Mouse (Mus musculus): Measurements from ENCODE around the gene Prpsap1.
A peak's percentile ranks its signal among the peaks of the same experiment; 100 is the strongest.
"Not testable (repeated sequence)": the region's sequence is repeated elsewhere in the genome, so short reads cannot be mapped to it uniquely, and the experiment has no call there.

Gene Prpsap1

DNA sequence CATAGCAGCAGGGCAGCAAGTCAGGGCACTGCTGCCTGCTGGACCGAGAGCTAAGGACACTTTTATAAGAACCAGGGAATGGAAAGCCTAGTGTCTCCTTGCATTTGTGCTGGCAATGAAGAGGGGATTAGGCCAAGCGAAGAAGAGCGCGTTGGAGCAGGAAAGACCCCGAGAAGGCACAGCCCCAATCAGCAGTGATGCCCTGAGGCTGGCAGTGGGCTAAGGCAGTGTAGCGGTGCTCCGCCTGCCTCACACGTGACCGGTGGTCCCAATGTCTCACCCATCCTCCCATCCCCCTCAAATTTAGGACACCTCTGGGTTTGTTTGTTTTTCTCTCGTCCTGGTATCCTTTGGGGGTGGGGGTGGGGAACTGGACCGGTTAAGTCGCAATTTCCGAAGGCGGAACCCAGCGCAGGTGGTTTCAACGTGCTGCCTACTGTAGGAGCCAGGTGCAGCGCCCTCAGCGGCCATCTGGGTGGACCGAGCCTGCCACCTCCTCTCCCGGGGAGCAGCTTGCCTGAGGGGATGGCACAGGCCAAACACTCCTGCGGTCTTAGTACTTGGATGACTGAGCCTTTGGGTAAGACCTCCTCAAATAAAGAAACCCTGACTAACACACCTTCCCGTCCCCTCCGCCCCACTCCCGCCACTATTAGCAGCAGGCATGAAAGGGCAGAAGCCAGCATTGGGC lies 21.5 kb upstream of the Prpsap1 start:
- peak; percentile 82 to 87 for DNase-seq

- DNase-seq, result no peak
Measured at GRCm38 (mm10) chr11:116513531-116514038, 19.6 kb upstream of the Prpsap1 start.

GRCm38 (mm10) chr11:116512987-116513386 lies 19.0 kb upstream of the Prpsap1 start:
- no peak for DNase-seq

GRCm38 (mm10) chr11:116512154-116512553 lies 18.2 kb upstream of the Prpsap1 start:
- DNase-seq, result no peak

GRCm38 (mm10) chr11:116511301-116511868 lies 17.4 kb upstream of the Prpsap1 start:
- no peak for DNase-seq

DNA sequence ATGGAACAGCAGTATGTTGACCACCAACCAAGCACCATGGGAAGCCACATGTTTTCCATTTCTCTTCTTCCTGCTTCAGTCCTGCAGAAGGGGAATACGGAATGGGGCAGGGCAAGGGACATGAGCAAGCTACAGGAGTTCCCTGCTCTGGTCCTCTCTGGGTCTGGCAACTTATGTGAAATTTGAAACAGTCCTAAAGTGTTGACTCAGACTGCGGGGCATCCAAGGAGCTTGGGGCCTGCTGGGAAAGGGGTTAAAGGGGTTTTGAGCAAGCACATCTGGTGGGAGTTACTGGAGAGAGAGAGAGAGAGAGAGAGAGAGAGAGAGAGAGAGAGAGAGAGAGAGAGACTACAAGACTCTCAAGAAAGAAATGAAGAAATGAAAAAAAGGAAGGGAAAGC lies 14.7 kb upstream of the Prpsap1 start:
- no peak for DNase-seq

DNA sequence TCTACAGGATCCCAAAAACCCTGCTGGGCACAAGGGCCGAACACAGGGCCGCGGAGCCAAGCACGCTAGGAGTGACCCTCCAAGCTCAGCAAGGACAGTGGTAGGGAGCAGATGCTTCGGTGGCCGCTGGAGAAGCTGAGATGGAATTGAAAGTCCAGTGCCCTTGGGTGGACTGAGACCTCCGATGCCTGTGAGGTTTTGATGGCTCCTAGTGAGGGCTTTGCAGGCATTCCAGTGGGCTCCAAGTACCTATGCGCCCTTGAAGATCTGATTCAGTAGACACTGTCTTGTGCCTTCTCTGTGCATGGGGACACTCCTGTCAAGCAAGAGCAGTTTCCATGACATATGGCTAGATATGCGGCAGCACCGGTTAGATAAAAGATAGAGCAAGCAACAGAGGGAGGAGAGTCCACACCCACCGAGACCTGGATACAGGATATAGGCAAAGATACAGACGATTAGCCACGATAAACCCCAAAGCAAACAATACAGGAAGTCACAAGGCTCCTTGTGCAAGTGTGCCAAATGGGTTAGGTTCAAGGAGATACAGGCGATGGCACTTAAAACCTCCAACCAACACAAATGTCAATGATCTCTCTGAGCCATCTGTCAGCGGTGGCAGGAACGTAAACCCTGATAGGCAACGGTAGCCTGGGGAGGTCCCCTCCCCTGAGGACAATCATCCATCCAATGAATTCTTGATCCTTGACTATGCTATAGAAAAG lies 12.3 kb upstream of the Prpsap1 start:
- DNase-seq, result peak; percentile 53 to 66

DNA sequence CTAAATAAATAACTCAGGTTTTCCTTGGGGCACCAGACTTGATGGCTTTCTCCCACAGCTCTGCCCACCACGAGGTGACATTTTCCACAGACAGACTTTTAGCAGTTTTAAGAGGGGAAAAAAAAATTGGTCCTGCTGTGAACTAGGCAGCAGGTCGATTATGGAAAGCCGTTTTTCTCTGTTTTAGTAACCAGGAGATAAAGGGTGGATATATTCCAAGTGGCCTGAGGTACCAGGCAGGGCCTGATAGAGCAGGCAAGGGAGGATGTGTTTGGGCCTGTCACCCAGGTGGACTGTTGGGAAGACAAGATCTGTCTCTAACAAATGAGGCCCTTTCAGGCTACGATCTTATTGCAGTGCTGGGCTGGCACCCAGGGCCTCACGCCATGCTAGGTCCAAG lies 11.6 kb upstream of the Prpsap1 start:
- peak; percentile 31 to 46 for DNase-seq

DNA sequence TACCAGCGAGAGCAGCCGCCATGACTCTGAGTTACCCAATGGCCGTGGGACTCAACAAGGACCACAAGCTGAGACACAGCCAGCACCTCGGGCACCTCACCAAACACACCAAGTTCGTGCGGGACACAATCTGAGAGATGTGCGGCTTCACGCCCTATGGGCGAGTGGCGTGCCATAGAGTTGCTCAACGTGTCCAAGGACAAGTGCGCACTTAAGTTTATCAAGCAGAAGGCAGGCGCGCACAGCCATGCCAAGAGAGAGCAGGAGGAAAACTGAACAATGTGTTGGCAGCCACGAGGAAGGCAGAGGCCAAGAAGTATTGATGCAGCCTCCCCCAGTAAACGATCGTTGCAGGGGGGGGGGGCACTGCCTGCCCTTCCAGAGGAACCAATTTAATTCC lies 10.5 kb upstream of the Prpsap1 start:
- peak; percentile 46 to 55 for DNase-seq

- DNase-seq, result peak; percentile 75 to 76
Measured at GRCm38 (mm10) chr11:116501005-116501746, 7.2 kb upstream of the Prpsap1 start.

GRCm38 (mm10) chr11:116499018-116499417 lies 5.0 kb upstream of the Prpsap1 start:
- no peak for DNase-seq

DNA sequence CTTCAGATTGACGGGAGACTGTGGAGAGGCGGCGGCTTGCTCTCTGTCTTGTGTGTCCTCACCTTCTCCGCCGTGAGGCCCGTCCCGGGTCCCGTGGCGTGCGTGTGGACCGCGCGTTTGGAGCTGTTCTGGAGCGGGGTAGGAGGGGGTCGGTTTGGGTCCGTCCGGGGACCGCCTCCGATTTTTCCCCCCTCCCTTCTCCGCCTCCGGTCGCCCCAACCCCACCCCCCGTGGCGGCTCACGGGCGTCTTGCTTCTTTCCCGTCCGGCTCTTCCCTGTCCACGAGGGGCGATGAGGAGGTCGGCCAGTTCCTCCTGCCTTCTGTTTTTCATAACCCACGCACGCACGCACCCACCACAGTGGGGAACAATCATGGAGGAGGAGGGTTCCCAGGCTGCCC lies 4.6 kb upstream of the Prpsap1 start:
- peak in 1 of 2 experiments; percentile 40 for DNase-seq

GRCm38 (mm10) chr11:116497313-116497712 lies 3.3 kb upstream of the Prpsap1 start:
- DNase-seq, result no peak

- DNase-seq, result peak; percentile 31 to 53
Measured at GRCm38 (mm10) chr11:116494474-116495174, 622 bp upstream of the Prpsap1 start.

DNA sequence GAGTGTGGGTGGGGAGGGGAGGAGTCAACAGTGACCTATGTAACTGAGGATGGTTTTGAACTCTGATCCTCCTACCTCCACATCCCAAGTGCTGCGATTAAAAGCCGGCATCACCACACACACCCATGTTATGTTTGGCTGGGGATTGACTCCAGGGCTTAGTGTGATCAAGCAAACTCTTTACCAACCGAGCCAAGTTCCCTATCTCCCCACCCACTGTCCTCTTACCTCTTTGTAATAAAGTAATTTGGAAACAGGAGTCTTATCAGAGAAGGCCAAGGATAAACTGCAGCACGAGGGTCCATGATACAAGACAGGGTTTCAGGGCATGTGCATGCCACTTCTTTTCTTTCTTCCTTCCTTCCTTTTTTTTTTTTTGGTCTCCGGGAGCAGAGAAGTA lies 811 bp downstream of the Prpsap1 start:
- DNase-seq, result no peak

- DNase-seq, result not testable (repeated sequence)
Measured at GRCm38 (mm10) chr11:116492507-116492906, 1.5 kb downstream of the Prpsap1 start.

GRCm38 (mm10) chr11:116491338-116491737 lies 2.7 kb downstream of the Prpsap1 start:
- DNase-seq, result no peak

- DNase-seq, result peak; percentile 90 to 93
Measured at GRCm38 (mm10) chr11:116490232-116491107, 3.5 kb downstream of the Prpsap1 start.

GRCm38 (mm10) chr11:116489771-116490231 lies 4.2 kb downstream of the Prpsap1 start:
- DNase-seq, result no peak

GRCm38 (mm10) chr11:116488693-116489375 lies 5.2 kb downstream of the Prpsap1 start:
- DNase-seq, result peak in 1 of 2 experiments; percentile 52

DNA sequence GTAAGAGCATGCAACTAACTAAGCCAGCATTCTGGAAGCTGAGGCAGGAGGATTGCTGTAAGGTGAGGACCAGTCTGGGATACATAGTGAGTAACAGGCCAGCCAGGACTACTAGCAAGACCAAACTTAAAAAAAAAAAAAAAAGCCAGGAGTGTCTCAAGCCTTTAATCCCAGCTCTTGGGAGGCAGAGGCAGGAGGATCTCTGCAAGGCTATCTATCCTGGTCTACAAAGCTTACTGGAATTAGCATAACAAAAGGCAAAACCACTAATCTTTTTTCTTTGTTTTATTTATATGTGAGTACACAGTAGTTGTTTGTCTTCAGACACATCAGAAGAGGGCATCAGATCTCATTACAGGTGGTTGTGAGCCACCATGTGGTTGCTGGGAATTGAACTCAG lies 5.8 kb downstream of the Prpsap1 start:
- DNase-seq, result no peak

Data from cerebellum, postnatal 14 days (tissue).